Mouse (Mus musculus): ENCODE measurements around the gene Lyzl4. TPM values are rescaled to one million over a fixed set of nuclear protein-coding genes. Genes with fewer than 3 reads are reported as not detected.

The Lyzl4 gene
- total RNA-seq, 1 experiment from 2014 or later: not detected

- DNase-seq: no peak
Measured at GRCm38 (mm10) chr9:121647026-121647425, 5.1 kb upstream of the Lyzl4 start.

GRCm38 (mm10) chr9:121644855-121645254 is 3.0 kb upstream of the Lyzl4 start:
- DNase-seq: no peak

GRCm38 (mm10) chr9:121642401-121643181 is 695 bp upstream of the Lyzl4 start, which contains the start of gene Vipr1:
Gene Vipr1 (plus strand): TSS chr9:121642716.
- peak; percentile 71 for DNase-seq

GRCm38 (mm10) chr9:121641235-121641915 is 521 bp downstream of the Lyzl4 start:
- no peak for DNase-seq

- DNase-seq: no peak
Measured at GRCm38 (mm10) chr9:121639790-121640189, 2.1 kb downstream of the Lyzl4 start.

GRCm38 (mm10) chr9:121635835-121636576 is 5.9 kb downstream of the Lyzl4 start:
- DNase-seq: no peak

- DNase-seq: no peak
Measured at GRCm38 (mm10) chr9:121633306-121633705, 8.6 kb downstream of the Lyzl4 start.

GRCm38 (mm10) chr9:121632891-121633290 is 9.0 kb downstream of the Lyzl4 start:
- DNase-seq: no peak

GRCm38 (mm10) chr9:121631946-121632345 is 9.9 kb downstream of the Lyzl4 start:
- no peak for DNase-seq

- no peak for DNase-seq
Measured at GRCm38 (mm10) chr9:121630627-121631026, 11.3 kb downstream of the Lyzl4 start.

GRCm38 (mm10) chr9:121624920-121625319 is 17.0 kb downstream of the Lyzl4 start:
- no peak for DNase-seq

GRCm38 (mm10) chr9:121623235-121623634 is 18.7 kb downstream of the Lyzl4 start:
- DNase-seq: no peak

- DNase-seq: no peak
Measured at GRCm38 (mm10) chr9:121619441-121619840, 22.5 kb downstream of the Lyzl4 start.

- DNase-seq: peak; percentile 65
Measured at GRCm38 (mm10) chr9:121616471-121616870, 25.4 kb downstream of the Lyzl4 start.

GRCm38 (mm10) chr9:121614241-121614757 is 27.6 kb downstream of the Lyzl4 start:
- DNase-seq: no peak

- no peak for DNase-seq
Measured at GRCm38 (mm10) chr9:121613192-121613591, 28.7 kb downstream of the Lyzl4 start.

- DNase-seq: no peak
Measured at GRCm38 (mm10) chr9:121609381-121609780, 32.5 kb downstream of the Lyzl4 start.

- DNase-seq: no peak
Measured at GRCm38 (mm10) chr9:121606498-121607096, 35.3 kb downstream of the Lyzl4 start.

- peak; percentile 82 for DNase-seq
Measured at GRCm38 (mm10) chr9:121605414-121606278, 36.2 kb downstream of the Lyzl4 start.

GRCm38 (mm10) chr9:121602381-121602780 is 39.5 kb downstream of the Lyzl4 start:
- peak; percentile 36 for DNase-seq

- peak; percentile 32 for DNase-seq
Measured at GRCm38 (mm10) chr9:121600861-121601427, 41.0 kb downstream of the Lyzl4 start.

All from adrenal gland, postnatal 14 days (tissue).